Mouse (Mus musculus) lung, embryonic 14.5 days (tissue): Measurements from ENCODE around the gene Gstm3. TPM values are rescaled to one million over a fixed set of nuclear protein-coding genes. Genes with fewer than 3 reads are reported as not detected.

Source experiments
- ATAC-seq: fragments of 200-750 bp; cut with Nextera tagmentation; 2 replicates; pipeline ENCODE4 v1.8.0; 2017; ENCODE audit warnings: mild to moderate bottlenecking, moderate TSS enrichment, moderate library complexity; ENCODE audit not compliant: insufficient read depth
- DNase-seq: peaks from one replicate; pipeline ENCODE4 v3.0.0-alpha.2; 2015
- H3K27ac ChIP-seq: fragments of 300-500 bp; sonication (generic); 2 replicates; pipeline ENCODE4 v1.5.1; 2014; ENCODE audit warnings: low read depth, mild to moderate bottlenecking, moderate library complexity
- H3K27me3 ChIP-seq: fragments of 300-500 bp; sonication (generic); 2 replicates; pipeline ENCODE4 v1.6.1; 2014; ENCODE audit warnings: low read length, control low read depth; ENCODE audit not compliant: insufficient read depth
- H3K36me3 ChIP-seq: fragments of 300-500 bp; sonication (generic); 2 replicates; pipeline ENCODE4 v1.6.1; 2014; ENCODE audit warnings: control low read depth; ENCODE audit not compliant: insufficient read depth
- H3K4me1 ChIP-seq: fragments of 300-500 bp; sonication (generic); 2 replicates; pipeline ENCODE4 v1.6.1; 2014; ENCODE audit warnings: antibody characterized with exemption, control low read depth; ENCODE audit not compliant: insufficient read depth
- H3K4me2 ChIP-seq: fragments of 300-500 bp; sonication (generic); 2 replicates; pipeline ENCODE4 v1.6.1; 2014; ENCODE audit warnings: mild to moderate bottlenecking
- H3K4me3 ChIP-seq: fragments of 300-500 bp; sonication (generic); 2 replicates; pipeline ENCODE4 v1.5.1; 2014; ENCODE audit warnings: low read depth, low read length
- H3K9ac ChIP-seq: fragments of 300-500 bp; sonication (generic); 2 replicates; pipeline ENCODE4 v1.6.1; 2014
- H3K9me3 ChIP-seq: fragments of 300-500 bp; sonication (generic); 2 replicates; pipeline ENCODE4 v1.6.1; 2016; ENCODE audit warnings: low read depth, low read length, control low read depth
- CTCF ChIP-seq: IDR thresholded peaks from 2 replicates; pipeline ENCODE4 v1.5.1; 2016; ENCODE audit warnings: antibody characterized with exemption, low read depth
- WGBS: fragments of 180-500 bp; shearing (Covaris S2); extraction: QIAGEN DNeasy Blood & Tissue Kit; methylation state at CpG from one replicate; pipeline ENCODE4 v1.1.7; 2014; 5-methylcytosine and 5-hydroxymethylcytosine counted together
- polyA plus RNA-seq: library from polyadenylated mRNA; unstranded; fragments of >200 nt; fragmentation: Nextera tagmentation; extraction: Ambion mirVana; gene quantifications from 2 replicates; pipeline ENCODE4 v1.2.1, GENCODE M21; 2014

Gstm3 gene
- polyA plus RNA-seq, 1 experiment from 2014 or later = 0.18 TPM

GRCm38 (mm10) chr3:107940524-107940923 is 28.6 kb downstream of the Gstm3 start:
- ATAC-seq = no peak
- no peak for DNase-seq
- H3K9me3 ChIP-seq = no peaks in the 10 kb centered on the region
- H3K4me3 ChIP-seq = no peak overlapping the region
- H3K36me3 ChIP-seq = no peaks in the 10 kb centered on the region
- TF ChIP-seq CTCF = no peak
- no peak overlapping the region for H3K27ac ChIP-seq
- 46% methylated on average over 7 of the region's 7 CpGs for WGBS
- H3K9ac ChIP-seq = no peak overlapping the region
- H3K4me2 ChIP-seq = no peak overlapping the region
- no peaks in the 10 kb centered on the region for H3K4me1 ChIP-seq
- H3K27me3 ChIP-seq = no peaks in the 10 kb centered on the region

GRCm38 (mm10) chr3:107939830-107940229 is 29.3 kb downstream of the Gstm3 start:
- Histone ChIP-seq H3K4me1 (no peaks in the 10 kb centered on the region), H3K27ac (no peak overlapping the region), H3K9ac (no peak overlapping the region), H3K36me3 (no peaks in the 10 kb centered on the region), H3K27me3 (no peaks in the 10 kb centered on the region), H3K4me3 (no peak overlapping the region), H3K4me2 (no peak overlapping the region), H3K9me3 (no peaks in the 10 kb centered on the region)
- WGBS = 61% methylated on average over 4 of the region's 4 CpGs
- ATAC-seq = peak; percentile 28; the same call in 1 of the 2 replicates
- no peak for DNase-seq
- TF ChIP-seq CTCF = no peak

DNA sequence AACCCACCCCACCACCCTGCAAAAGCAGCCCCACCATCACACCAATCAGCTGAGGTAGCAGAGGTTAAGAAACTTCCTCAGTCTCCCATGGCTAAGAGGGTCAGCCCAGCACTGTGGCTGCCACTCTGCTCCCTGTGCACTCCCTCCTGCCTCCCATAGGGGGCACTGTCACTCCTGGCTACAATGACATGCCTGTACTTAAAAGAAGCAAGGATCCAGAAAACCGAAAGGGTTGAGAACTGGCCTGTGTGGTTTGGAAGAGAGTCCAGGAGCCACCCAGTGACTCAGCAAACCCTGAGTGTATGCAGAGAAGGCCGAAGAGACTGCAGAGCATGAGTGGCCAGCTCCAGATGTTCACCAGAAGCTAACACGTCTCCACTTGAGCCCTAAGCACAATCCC is 29.7 kb downstream of the Gstm3 start:
- no peaks in the 10 kb centered on the region for H3K27me3 ChIP-seq
- WGBS = 34% methylated on average over 3 of the region's 3 CpGs
- peak; percentile 88 for TF ChIP-seq CTCF
- no peak overlapping the region for H3K4me3 ChIP-seq
- peak; percentile 53; the same call in 1 of the 2 replicates for ATAC-seq
- H3K9ac ChIP-seq = no peak overlapping the region
- no peaks in the 10 kb centered on the region for H3K4me1 ChIP-seq
- no peak overlapping the region for H3K4me2 ChIP-seq
- H3K27ac ChIP-seq = no peak overlapping the region
- no peaks in the 10 kb centered on the region for H3K36me3 ChIP-seq
- DNase-seq = peak; percentile 76
- H3K9me3 ChIP-seq = no peaks in the 10 kb centered on the region

GRCm38 (mm10) chr3:107935888-107936287 is 33.2 kb downstream of the Gstm3 start:
- WGBS = 46% methylated on average over 3 of the region's 3 CpGs
- H3K27me3 ChIP-seq = no peaks in the 10 kb centered on the region

DNA sequence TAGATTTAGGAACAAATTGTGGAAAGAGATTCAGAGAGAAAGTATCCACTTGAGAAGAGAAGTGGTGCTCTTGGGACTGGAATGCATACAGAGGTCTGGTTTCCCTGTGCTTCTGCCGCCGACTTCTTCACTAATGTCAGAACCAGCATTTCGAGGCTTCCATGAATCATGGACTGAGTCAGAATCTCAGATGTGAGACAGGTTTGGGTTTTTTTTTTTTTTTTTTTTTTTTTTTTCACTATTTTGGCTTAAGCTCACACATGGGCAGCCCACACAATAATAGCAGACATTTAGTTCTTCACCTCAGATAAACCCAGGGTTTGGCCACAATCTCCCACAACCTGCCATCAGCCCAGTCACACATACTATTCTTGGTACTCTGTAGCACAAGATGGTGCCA is 33.8 kb downstream of the Gstm3 start:
- Histone ChIP-seq H3K4me3 (no peak overlapping the region), H3K27ac (no peak overlapping the region), H3K9me3 (no peaks in the 10 kb centered on the region), H3K36me3 (no peaks in the 10 kb centered on the region), H3K4me1 (no peaks in the 10 kb centered on the region), H3K9ac (no peak overlapping the region), H3K4me2 (no peak overlapping the region), H3K27me3 (no peaks in the 10 kb centered on the region)
- DNase-seq (no peak), ATAC-seq (no peak)
- 66% methylated on average over 3 of the region's 3 CpGs for WGBS
- no peak for TF ChIP-seq CTCF

More at GRCm38 (mm10) chr3:107935888-107936287, 33.2 kb downstream of the Gstm3 start:
- ATAC-seq (no peak), DNase-seq (no peak)
- Histone ChIP-seq H3K36me3 (no peaks in the 10 kb centered on the region), H3K4me3 (no peak overlapping the region), H3K9ac (no peak overlapping the region), H3K9me3 (no peaks in the 10 kb centered on the region), H3K27ac (no peak overlapping the region), H3K4me2 (no peak overlapping the region), H3K4me1 (no peaks in the 10 kb centered on the region)
- TF ChIP-seq CTCF = no peak

GRCm38 (mm10) chr3:107932128-107932527 is 37.0 kb downstream of the Gstm3 start:
- Histone ChIP-seq H3K27ac (no peak overlapping the region), H3K9me3 (no peaks in the 10 kb centered on the region), H3K36me3 (no peaks in the 10 kb centered on the region), H3K27me3 (no peaks in the 10 kb centered on the region), H3K4me3 (no peak overlapping the region), H3K4me1 (no peaks in the 10 kb centered on the region), H3K4me2 (no peak overlapping the region), H3K9ac (no peak overlapping the region)
- WGBS = 62% methylated on average over 6 of the region's 6 CpGs
- ATAC-seq = no peak
- TF ChIP-seq CTCF = no peak
- DNase-seq = no peak

- Histone ChIP-seq H3K4me1 (no peaks in the 10 kb centered on the region), H3K4me3 (peak within 1 kb of the TSS; percentile 16), H3K36me3 (no peaks in the 10 kb centered on the region), H3K4me2 (peak within 1 kb of the TSS; percentile 58), H3K9ac (no peak within 1 kb of the TSS), H3K27ac (peak within 1 kb of the TSS; percentile 56), H3K27me3 (no peaks in the 10 kb centered on the region), H3K9me3 (no peaks in the 10 kb centered on the region)
- ATAC-seq (peak; percentile 97), DNase-seq (peak; percentile 99)
- peak; percentile 44; the same call in 1 of the 2 replicates for TF ChIP-seq CTCF
- WGBS = 4% methylated on average over 10 of the region's 10 CpGs
These were observed 37.4 kb downstream of the Gstm3 start, which contains the start of gene Gstm7 for GRCm38 (mm10) chr3:107931670-107932069. Gstm7 (minus strand) TSS chr3:107931817.

GRCm38 (mm10) chr3:107931134-107931533 is 37.9 kb downstream of the Gstm3 start:
- Histone ChIP-seq H3K9me3 (no peaks in the 10 kb centered on the region), H3K4me1 (no peaks in the 10 kb centered on the region), H3K4me2 (peak overlapping the region; percentile 58), H3K4me3 (peak overlapping the region; percentile 16), H3K27ac (peak overlapping the region; percentile 56), H3K27me3 (no peaks in the 10 kb centered on the region), H3K36me3 (no peaks in the 10 kb centered on the region), H3K9ac (no peak overlapping the region)
- 71% methylated on average over 2 of the region's 2 CpGs for WGBS
- ATAC-seq = no peak
- TF ChIP-seq CTCF = no peak
- peak; percentile 8 for DNase-seq
